Mouse (Mus musculus): ENCODE data around the gene Higd1b. TPM values are rescaled to one million over a fixed set of nuclear protein-coding genes. Genes with fewer than 3 reads are reported as not detected.
A peak's percentile ranks its signal among the peaks of the same experiment; 100 is the strongest.

Higd1b gene
- polyA plus RNA-seq, 1 experiment from 2014 or later, result 9.8 TPM

DNA sequence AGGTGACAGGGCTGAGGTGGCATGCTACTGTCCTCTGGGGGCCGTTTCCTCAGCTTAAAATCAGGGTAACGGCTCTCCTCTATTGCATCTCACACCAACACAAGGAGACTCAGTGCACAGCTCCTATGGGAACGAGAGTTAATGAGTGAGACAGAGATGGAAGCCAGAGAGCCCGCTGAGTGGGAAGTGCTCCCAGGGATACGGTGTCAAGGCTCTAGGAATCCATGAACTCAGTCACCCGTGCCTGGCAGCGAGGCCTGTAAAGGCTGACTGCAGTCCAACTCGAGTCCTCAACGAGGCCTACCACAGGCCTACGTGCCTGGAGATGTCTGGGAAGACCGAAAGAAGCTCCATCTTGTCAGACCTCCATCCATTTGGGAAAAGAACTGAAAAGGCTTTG lies 23.3 kb downstream of the Higd1b start:
- Histone ChIP-seq H3K9ac (no peak overlapping the region), H3K27ac (no peak overlapping the region), H3K27me3 (ENCODE audit: control insufficient read depth, insufficient read depth, low read length) (no peaks in the 10 kb centered on the region), H3K36me3 (replicated peaks; ENCODE audit: control insufficient read depth, insufficient read depth) (peaks cover 96% of the 10 kb centered on the region), H3K4me1 (replicated peaks; ENCODE audit: control insufficient read depth, insufficient read depth, low read length) (no peaks in the 10 kb centered on the region), H3K9me3 (ENCODE audit: control insufficient read depth, low read length) (no peaks in the 10 kb centered on the region), H3K4me3 (replicated peaks; ENCODE audit: low read length) (no peak overlapping the region), H3K4me2 (replicated peaks) (no peak overlapping the region)
- WGBS, result 69% methylated on average over 11 of the region's 11 CpGs
- ATAC-seq (ENCODE audit: low FRiP score) (no peak), DNase-seq (ENCODE audit: low spot score) (no peak)

DNA sequence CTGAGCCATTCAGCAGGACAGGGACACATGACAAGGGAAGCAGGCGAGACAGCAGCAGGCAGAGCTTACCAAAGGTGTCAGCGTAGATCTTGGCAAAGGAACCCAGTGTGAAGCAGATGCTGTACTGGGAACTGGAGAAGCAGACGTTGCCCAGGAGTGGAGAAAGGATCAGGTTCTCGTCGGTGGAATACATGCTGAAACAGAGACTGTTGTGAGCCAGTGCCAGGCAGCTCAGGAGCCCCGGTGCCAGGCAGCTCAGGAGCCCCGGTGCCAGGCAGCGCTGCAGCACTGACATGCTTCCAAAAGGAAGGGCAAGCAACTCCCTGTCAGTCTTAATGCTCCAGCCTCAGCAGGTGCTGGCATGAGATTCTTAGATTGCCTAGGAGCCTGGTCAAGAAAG lies 24.3 kb downstream of the Higd1b start:
- WGBS, result 92% methylated on average over 8 of the region's 8 CpGs
- H3K27ac ChIP-seq, result no peak overlapping the region
- H3K36me3 ChIP-seq (replicated peaks; ENCODE audit: control insufficient read depth, insufficient read depth), result peaks cover 95% of the 10 kb centered on the region
- no peaks in the 10 kb centered on the region for H3K27me3 ChIP-seq (ENCODE audit: control insufficient read depth, insufficient read depth, low read length)
- H3K4me3 ChIP-seq (replicated peaks; ENCODE audit: low read length), result no peak overlapping the region
- no peak overlapping the region for H3K4me2 ChIP-seq (replicated peaks)
- no peaks in the 10 kb centered on the region for H3K9me3 ChIP-seq (ENCODE audit: control insufficient read depth, low read length)
- H3K9ac ChIP-seq, result no peak overlapping the region
- ATAC-seq (ENCODE audit: low FRiP score), result no peak
- no peak for DNase-seq (ENCODE audit: low spot score)
- H3K4me1 ChIP-seq (replicated peaks; ENCODE audit: control insufficient read depth, insufficient read depth, low read length), result no peaks in the 10 kb centered on the region

DNA sequence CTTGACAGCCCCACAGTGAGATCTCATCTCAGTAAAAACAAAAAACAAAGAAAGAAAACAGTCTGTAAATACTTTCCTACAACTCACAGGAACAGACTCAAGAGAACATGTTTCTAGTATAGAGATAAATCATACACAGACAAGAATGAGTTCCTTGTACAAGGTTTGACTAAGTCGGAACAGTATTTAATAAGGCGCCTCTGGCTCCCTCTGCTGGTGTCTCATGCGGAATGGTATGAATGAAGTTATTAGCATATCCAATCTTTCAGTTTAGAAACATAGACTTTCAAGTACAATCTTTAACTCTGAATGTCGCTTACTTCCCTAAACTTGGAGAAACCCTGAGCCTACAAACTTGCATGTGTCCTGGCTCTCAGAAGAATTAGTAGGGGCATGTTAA lies 28.6 kb downstream of the Higd1b start:
- H3K4me3 ChIP-seq (replicated peaks; ENCODE audit: low read length), result no peak overlapping the region
- H3K27me3 ChIP-seq (ENCODE audit: control insufficient read depth, insufficient read depth, low read length), result no peaks in the 10 kb centered on the region
- H3K9me3 ChIP-seq (ENCODE audit: control insufficient read depth, low read length), result no peaks in the 10 kb centered on the region
- no peak overlapping the region for H3K9ac ChIP-seq
- H3K36me3 ChIP-seq (replicated peaks; ENCODE audit: control insufficient read depth, insufficient read depth), result peaks cover 91% of the 10 kb centered on the region
- WGBS, result 44% methylated on average over 4 of the region's 4 CpGs
- DNase-seq (ENCODE audit: low spot score), result peak; percentile 90
- ATAC-seq (ENCODE audit: low FRiP score), result no peak
- H3K4me1 ChIP-seq (replicated peaks; ENCODE audit: control insufficient read depth, insufficient read depth, low read length), result no peaks in the 10 kb centered on the region
- H3K27ac ChIP-seq, result no peak overlapping the region
- H3K4me2 ChIP-seq (replicated peaks), result no peak overlapping the region

DNA sequence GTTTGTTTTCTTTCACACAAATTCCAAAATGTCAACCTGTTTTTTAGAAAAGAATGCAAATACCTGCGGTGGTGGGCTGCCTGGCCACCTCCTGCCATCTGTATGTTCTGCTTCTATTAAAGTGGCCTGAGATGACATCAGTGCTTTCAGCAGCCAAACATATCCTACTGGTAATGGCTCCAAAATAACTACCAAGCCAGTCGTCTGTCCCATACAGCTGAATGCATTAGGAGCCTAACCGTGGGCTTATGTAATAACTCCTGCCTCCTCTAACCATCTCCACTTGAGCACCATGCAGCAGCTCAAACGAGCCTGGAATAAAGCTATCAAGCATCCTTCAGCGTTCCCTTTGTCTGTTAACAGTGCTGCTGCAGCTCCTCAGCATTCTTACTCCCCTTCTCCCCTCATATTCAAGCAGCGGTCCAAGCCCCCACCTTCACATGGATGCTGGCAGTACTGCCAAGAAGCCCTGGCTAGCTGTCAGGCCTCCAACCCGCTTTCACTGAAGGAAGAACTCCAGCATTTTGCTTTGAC lies 39.2 kb downstream of the Higd1b start:
- WGBS, result 86% methylated on average over 7 of the region's 7 CpGs
- DNase-seq (ENCODE audit: low spot score), result no peak
- peaks cover 59% of the 10 kb centered on the region for H3K36me3 ChIP-seq (replicated peaks; ENCODE audit: control insufficient read depth, insufficient read depth)
- peaks cover 8% of the 10 kb centered on the region; the same call in 1 of the 2 replicates for H3K4me1 ChIP-seq (replicated peaks; ENCODE audit: control insufficient read depth, insufficient read depth, low read length)
- no peak overlapping the region for H3K9ac ChIP-seq
- no peak for ATAC-seq (ENCODE audit: low FRiP score)
- H3K27me3 ChIP-seq (ENCODE audit: control insufficient read depth, insufficient read depth, low read length), result no peaks in the 10 kb centered on the region
- H3K4me3 ChIP-seq (replicated peaks; ENCODE audit: low read length), result no peak overlapping the region
- H3K27ac ChIP-seq, result no peak overlapping the region
- H3K4me2 ChIP-seq (replicated peaks), result no peak overlapping the region
- H3K9me3 ChIP-seq (ENCODE audit: control insufficient read depth, low read length), result no peaks in the 10 kb centered on the region

DNA sequence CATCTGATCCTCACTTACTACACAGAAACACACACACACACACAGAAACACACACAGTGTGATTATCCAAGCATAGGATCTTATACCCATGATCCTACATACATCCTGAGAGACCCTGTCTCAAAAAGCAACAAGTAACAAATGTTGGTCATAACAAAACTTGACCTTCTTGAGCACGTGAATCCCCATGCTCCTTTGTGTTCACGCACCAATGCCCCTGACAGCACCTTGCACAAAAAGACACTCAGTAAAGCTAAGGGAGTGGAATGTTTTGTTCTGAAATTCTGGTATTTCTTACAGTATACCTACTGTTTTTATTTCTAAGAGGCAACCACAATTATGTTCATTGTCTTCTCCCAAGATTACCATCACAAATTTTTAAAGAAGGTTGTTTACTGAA lies 43.9 kb downstream of the Higd1b start:
- H3K9ac ChIP-seq, result peak overlapping the region; percentile 77; the same call in 1 of the 2 replicates

DNA sequence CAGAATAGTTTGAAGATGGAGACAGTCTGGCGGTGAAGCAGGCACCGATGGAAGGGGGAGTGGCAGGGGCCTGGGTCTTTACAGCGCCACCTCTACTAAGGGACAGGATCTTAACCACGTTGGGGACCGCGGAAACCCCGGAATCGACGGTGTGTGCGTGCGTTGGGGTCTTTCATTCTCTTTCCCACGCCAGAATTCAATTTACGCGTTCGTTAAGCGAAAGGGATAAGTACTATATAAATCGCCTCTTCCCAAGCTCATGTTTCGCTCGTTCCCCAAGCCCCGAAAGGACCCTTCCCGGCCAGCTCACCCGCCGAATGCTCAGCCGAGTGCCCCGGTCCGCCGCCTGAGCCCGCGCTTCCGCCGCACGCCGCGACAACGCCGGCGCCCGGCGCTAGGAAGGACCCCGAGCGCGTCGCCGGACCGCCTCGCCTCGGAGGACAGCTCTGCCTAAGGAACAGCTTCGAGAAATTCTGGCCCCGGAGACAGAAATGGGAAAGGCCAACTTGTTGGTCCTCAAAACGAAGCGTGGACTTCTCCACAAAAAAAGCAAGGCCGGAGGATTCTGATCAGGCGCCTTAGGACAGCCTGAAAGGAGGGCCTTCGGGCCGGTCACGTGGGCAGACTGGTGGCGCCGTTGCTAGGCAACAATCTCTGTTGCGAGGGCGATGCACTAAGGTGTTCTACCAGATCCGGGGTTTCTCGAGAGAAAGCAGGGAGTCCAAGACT lies 45.1 kb downstream of the Higd1b start, which contains the start of the genes Eftud2 and Ccdc103:
TSS of gene Eftud2 (minus strand) at position 401 of the 729 bp plus-strand sequence.
TSS of gene Ccdc103 (plus strand) at position 620 of the 729 bp plus-strand sequence.
- under 1% methylated on average over 62 of the region's 62 CpGs for WGBS
- ATAC-seq (ENCODE audit: low FRiP score) (peak; percentile 93), DNase-seq (ENCODE audit: low spot score) (peak; percentile 95)
- Histone ChIP-seq H3K4me2 (replicated peaks) (peak within 1 kb of the TSS; percentile 74), H3K4me1 (replicated peaks; ENCODE audit: control insufficient read depth, insufficient read depth, low read length) (peaks cover 16% of the 10 kb centered on the region), H3K27ac (peak within 1 kb of the TSS; percentile 82), H3K36me3 (replicated peaks; ENCODE audit: control insufficient read depth, insufficient read depth) (peaks cover 17% of the 10 kb centered on the region), H3K9ac (peak within 1 kb of the TSS; percentile 77), H3K4me3 (replicated peaks; ENCODE audit: low read length) (peak within 1 kb of the TSS; percentile 60), H3K9me3 (ENCODE audit: control insufficient read depth, low read length) (no peaks in the 10 kb centered on the region), H3K27me3 (ENCODE audit: control insufficient read depth, insufficient read depth, low read length) (0 out of 2 replicates have a peak, but pooled peaks cover 5% of the 10 kb centered on the region)

More for the DNA sequence above, 43.9 kb downstream of the Higd1b start:
- 56% methylated on average over 2 of the region's 2 CpGs for WGBS
- Histone ChIP-seq H3K27ac (no peak overlapping the region), H3K27me3 (ENCODE audit: control insufficient read depth, insufficient read depth, low read length) (no peaks in the 10 kb centered on the region), H3K4me2 (replicated peaks) (peak overlapping the region; percentile 74), H3K36me3 (replicated peaks; ENCODE audit: control insufficient read depth, insufficient read depth) (peaks cover 29% of the 10 kb centered on the region), H3K9me3 (ENCODE audit: control insufficient read depth, low read length) (no peaks in the 10 kb centered on the region), H3K4me3 (replicated peaks; ENCODE audit: low read length) (peak overlapping the region; percentile 60), H3K4me1 (replicated peaks; ENCODE audit: control insufficient read depth, insufficient read depth, low read length) (peaks cover 16% of the 10 kb centered on the region)
- ATAC-seq (ENCODE audit: low FRiP score), result no peak
- DNase-seq (ENCODE audit: low spot score), result no peak

DNA sequence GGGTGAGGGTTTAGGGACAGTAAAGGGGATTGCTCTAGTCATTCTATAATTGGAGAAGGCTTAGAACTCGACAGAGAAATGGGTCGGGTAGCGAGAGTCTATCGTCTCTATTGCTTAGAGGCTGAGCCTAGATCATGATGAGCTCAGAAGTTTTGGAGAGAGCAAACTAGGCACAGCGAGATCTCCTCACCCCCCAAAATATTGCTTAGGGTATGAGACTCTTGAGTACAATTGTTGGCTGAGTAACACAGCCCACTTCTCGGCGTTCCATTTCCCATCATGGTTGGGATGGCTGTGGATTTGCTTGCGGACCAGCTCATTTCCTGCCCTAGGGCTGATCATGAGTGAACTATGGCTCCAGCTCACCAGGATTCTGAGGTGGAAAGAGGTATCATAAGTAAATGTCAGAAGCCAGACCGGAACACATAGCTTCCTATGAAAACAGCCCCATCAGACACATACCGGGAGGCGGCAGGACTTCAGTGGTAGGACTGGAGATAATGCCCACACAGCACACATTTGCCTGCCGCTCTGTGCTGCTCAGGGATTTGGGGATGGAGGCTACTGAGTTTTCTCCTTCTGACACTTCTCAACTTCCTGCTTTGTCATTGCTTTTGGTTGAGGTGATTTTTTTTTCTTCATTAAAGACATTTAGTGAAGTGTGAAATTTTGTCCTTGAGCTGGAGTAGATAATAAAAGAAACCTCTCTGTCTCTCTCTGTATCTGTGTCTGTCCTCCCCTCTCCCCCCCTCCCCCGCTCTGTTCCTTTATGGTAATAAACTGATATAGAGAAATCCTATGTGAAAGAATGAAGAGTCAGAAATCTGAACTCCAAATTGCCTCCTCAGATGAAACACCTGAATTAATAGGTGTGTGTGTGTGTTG lies 45.9 kb downstream of the Higd1b start:
- Histone ChIP-seq H3K4me3 (replicated peaks; ENCODE audit: low read length) (peak overlapping the region; percentile 60), H3K27me3 (ENCODE audit: control insufficient read depth, insufficient read depth, low read length) (0 out of 2 replicates have a peak, but pooled peaks cover 5% of the 10 kb centered on the region), H3K9me3 (ENCODE audit: control insufficient read depth, low read length) (no peaks in the 10 kb centered on the region), H3K36me3 (replicated peaks; ENCODE audit: control insufficient read depth, insufficient read depth) (peaks cover 11% of the 10 kb centered on the region), H3K4me1 (replicated peaks; ENCODE audit: control insufficient read depth, insufficient read depth, low read length) (peaks cover 16% of the 10 kb centered on the region), H3K27ac (peak overlapping the region; percentile 82), H3K4me2 (replicated peaks) (peak overlapping the region; percentile 74), H3K9ac (peak overlapping the region; percentile 77)
- DNase-seq (ENCODE audit: low spot score) (no peak), ATAC-seq (ENCODE audit: low FRiP score) (0 out of 2 replicates have a peak, but pooled peaks have one; percentile 21)
- WGBS, result 20% methylated on average over 13 of the region's 13 CpGs

DNA sequence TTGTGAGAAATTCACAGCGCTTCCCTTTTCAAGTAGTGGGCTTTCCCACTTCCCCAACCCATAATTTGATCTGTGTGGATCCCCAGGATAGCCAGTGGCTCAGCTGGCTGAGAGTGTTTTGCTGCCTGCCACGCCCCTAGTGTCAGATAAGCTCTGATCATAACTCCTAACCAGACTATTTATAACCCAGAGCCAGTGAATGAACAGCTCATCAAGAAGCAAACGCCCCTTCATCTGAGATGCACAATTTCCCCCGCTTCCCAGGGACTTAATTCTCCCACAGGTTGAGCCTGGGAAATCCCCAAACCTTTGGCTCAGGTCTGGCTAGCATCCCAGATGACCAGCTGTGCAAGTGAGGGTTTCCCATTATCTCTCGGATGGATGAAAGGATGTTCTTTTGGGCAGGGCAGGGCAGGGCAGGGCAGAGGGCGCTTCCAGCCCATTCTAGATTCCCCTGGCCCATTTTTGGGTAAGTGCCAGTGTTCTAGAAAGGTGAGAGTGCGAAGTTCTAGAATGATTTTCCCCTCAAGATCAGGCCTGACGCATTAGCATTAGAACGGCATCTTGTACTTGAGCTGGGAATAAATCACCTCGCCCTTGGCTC lies 49.1 kb downstream of the Higd1b start, which contains the start of gene Fam187a:
TSS of gene Fam187a (plus strand) at position 554 of the 604 bp plus-strand sequence.
- Histone ChIP-seq H3K4me1 (replicated peaks; ENCODE audit: control insufficient read depth, insufficient read depth, low read length) (peaks cover 9% of the 10 kb centered on the region), H3K4me3 (replicated peaks; ENCODE audit: low read length) (no peak within 1 kb of the TSS), H3K27me3 (ENCODE audit: control insufficient read depth, insufficient read depth, low read length) (0 out of 2 replicates have a peak, but pooled peaks cover 5% of the 10 kb centered on the region), H3K9me3 (ENCODE audit: control insufficient read depth, low read length) (no peaks in the 10 kb centered on the region), H3K9ac (no peak within 1 kb of the TSS), H3K36me3 (replicated peaks; ENCODE audit: control insufficient read depth, insufficient read depth) (no peaks in the 10 kb centered on the region), H3K27ac (no peak within 1 kb of the TSS), H3K4me2 (replicated peaks) (no peak within 1 kb of the TSS)
- no peak for ATAC-seq (ENCODE audit: low FRiP score)
- WGBS, result 61% methylated on average over 10 of the region's 10 CpGs
- DNase-seq (ENCODE audit: low spot score), result no peak

Measured in hindbrain, embryonic 14.5 days (tissue).